Mouse (Mus musculus) ES-E14 (cell line): ENCODE data around the gene Atp13a3. TPM values are rescaled to one million over a fixed set of nuclear protein-coding genes. Genes with fewer than 3 reads are reported as not detected.

Source experiments
- DNase-seq: peaks from one replicate; pipeline ENCODE4 v3.0.0-alpha.2; 2013; ENCODE audit warnings: low read depth, low spot score
- H3K27ac ChIP-seq: 2 replicates; pipeline ENCODE4 v1.5.1; 2012; ENCODE audit warnings: low read depth, mild to moderate bottlenecking, low read length, moderate library complexity, mixed read lengths; ENCODE audit not compliant: poor library complexity, insufficient read depth, severe bottlenecking
- H3K36me3 ChIP-seq: 2 replicates; pipeline ENCODE4 v1.6.1; 2012; ENCODE audit warnings: mild to moderate bottlenecking, low read length, moderate library complexity, mixed read lengths; ENCODE audit not compliant: control insufficient read depth, poor library complexity, insufficient read depth, severe bottlenecking
- H3K4me1 ChIP-seq, 2 experiments: fragments of 150-350 bp in 1 of 2; sonication (generic) in 1 of 2; 2 replicates each; pipeline ENCODE4 v1.6.1; 2012; ENCODE audit warnings: low read length in 2 of 2, mild to moderate bottlenecking in 1 of 2, mixed read lengths in 1 of 2; ENCODE audit not compliant: control insufficient read depth in 2 of 2, insufficient read depth in 2 of 2, poor library complexity in 1 of 2
- H3K4me3 ChIP-seq, 2 experiments: fragments of 150-350 bp in 1 of 2; sonication (generic) in 1 of 2; 2 replicates each; pipeline ENCODE4 v1.5.1; 2012; ENCODE audit warnings: low read length in 2 of 2, low read depth in 1 of 2, mild to moderate bottlenecking in 1 of 2, mixed read lengths in 1 of 2; ENCODE audit not compliant: insufficient read depth in 1 of 2, poor library complexity in 1 of 2, severe bottlenecking in 1 of 2
- H3K9ac ChIP-seq: 2 replicates; pipeline ENCODE4 v1.6.1; 2012; ENCODE audit warnings: low read depth, mild to moderate bottlenecking, low read length, mixed read lengths; ENCODE audit not compliant: poor library complexity, insufficient read depth, severe bottlenecking
- H3K9me3 ChIP-seq: fragments of 150-350 bp; sonication (generic); 2 replicates; pipeline ENCODE4 v1.6.1; 2012; ENCODE audit warnings: low read depth, mild to moderate bottlenecking, low read length; ENCODE audit not compliant: control insufficient read depth, insufficient read depth
- CHD2 ChIP-seq: IDR thresholded peaks from 2 replicates; pipeline ENCODE4 v1.6.1; 2014; ENCODE audit warnings: mild to moderate bottlenecking, low read depth, low read length, inconsistent platforms
- HCFC1 ChIP-seq: IDR thresholded peaks from 2 replicates; pipeline ENCODE4 v1.6.1; 2012; ENCODE audit warnings: low read length, inconsistent platforms, borderline replicate concordance; ENCODE audit not compliant: insufficient read depth
- MAFK ChIP-seq: IDR thresholded peaks from 2 replicates; pipeline ENCODE4 v1.6.1; 2014; ENCODE audit warnings: mild to moderate bottlenecking, low read depth, low read length, inconsistent platforms; ENCODE audit not compliant: insufficient read depth
- ZC3H11A ChIP-seq: IDR thresholded peaks from 2 replicates; pipeline ENCODE4 v1.6.1; 2012; ENCODE audit warnings: low read depth, mild to moderate bottlenecking, inconsistent platforms, low read length, borderline replicate concordance
- ZNF384 ChIP-seq: IDR thresholded peaks from 2 replicates; pipeline ENCODE4 v1.6.1; 2012; ENCODE audit warnings: low read depth, low read length, inconsistent platforms
- in situ Hi-C, 2 experiments: fragments of 600-800 bp; cut with MboI; formaldehyde crosslinking; loops; one replicate each; pipeline ENCODE4 v1.15.1; 2025; ENCODE audit warnings: low sequenced_read_pairs in 2 of 2, inconsistent platforms in 1 of 2; ENCODE audit not compliant: unreplicated experiment in 2 of 2
- total RNA-seq: library from RNA; depleted of rRNA; stranded (reverse); fragments of 300-350 nt; gene quantifications from 2 replicates; pipeline ENCODE4 v1.2.3, GENCODE M21; 2012; rRNA removed

Gene Atp13a3
- total RNA-seq, 1 experiment: 98.9 TPM

- Histone ChIP-seq H3K9me3 (no peaks in the 10 kb centered on the region), H3K36me3 (no peaks in the 10 kb centered on the region), H3K9ac (no peak within 1 kb of the TSS), H3K27ac (no peak within 1 kb of the TSS), H3K4me3 (no peak within 1 kb of the TSS), H3K4me1 (no peaks in the 10 kb centered on the region)
- in situ Hi-C loops: no loop called here
- DNase-seq: no peak
- TF ChIP-seq ZNF384 (no peak), MAFK (no peak), ZC3H11A (no peak), CHD2 (no peak), HCFC1 (no peak)
Measured at GRCm38 (mm10) chr16:30267359-30267758, 138.4 kb downstream of the Atp13a3 start, which contains the start of gene Cpn2. Gene Cpn2, minus strand, starts transcription at chr16:30267499.

- H3K9ac ChIP-seq: no peak overlapping the region
- DNase-seq: no peak
- no peak overlapping the region for H3K27ac ChIP-seq
- H3K9me3 ChIP-seq: no peaks in the 10 kb centered on the region
- TF ChIP-seq HCFC1: no peak
- TF ChIP-seq ZC3H11A: no peak
- no peak for TF ChIP-seq ZNF384
- no peak for TF ChIP-seq MAFK
- TF ChIP-seq CHD2: no peak
- H3K4me1 ChIP-seq: no peaks in the 10 kb centered on the region
- H3K4me3 ChIP-seq: no peak overlapping the region
- in situ Hi-C loops: no loop called here
- no peaks in the 10 kb centered on the region for H3K36me3 ChIP-seq
Measured at GRCm38 (mm10) chr16:30266561-30266960, 139.2 kb downstream of the Atp13a3 start.

DNA sequence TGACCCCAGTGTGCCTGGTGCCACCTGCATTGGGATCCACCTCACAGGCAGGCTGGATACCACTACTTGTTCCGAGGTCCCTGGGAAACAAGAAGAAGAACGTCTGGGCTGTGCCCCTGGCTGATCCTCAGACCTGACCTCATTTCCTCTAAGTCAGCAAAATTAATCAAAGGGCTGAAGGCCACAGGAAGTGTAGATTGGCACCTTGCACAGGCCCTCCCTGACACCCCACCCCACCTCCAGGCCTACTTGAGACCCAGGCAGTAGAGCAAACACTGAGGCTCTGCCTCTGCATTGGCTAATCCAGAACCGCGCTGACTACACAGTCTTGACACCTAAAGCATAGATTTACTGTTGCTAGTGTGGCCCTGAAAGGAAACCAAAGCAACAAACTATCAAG, 140.2 kb downstream of the Atp13a3 start:
- TF ChIP-seq HCFC1 (no peak), CHD2 (no peak), ZNF384 (no peak), ZC3H11A (no peak), MAFK (no peak)
- Histone ChIP-seq H3K27ac (no peak overlapping the region), H3K9ac (no peak overlapping the region), H3K4me1 (no peaks in the 10 kb centered on the region), H3K9me3 (no peaks in the 10 kb centered on the region), H3K4me3 (no peak overlapping the region), H3K36me3 (no peaks in the 10 kb centered on the region)
- in situ Hi-C loops: no loop called here
- no peak for DNase-seq

DNA sequence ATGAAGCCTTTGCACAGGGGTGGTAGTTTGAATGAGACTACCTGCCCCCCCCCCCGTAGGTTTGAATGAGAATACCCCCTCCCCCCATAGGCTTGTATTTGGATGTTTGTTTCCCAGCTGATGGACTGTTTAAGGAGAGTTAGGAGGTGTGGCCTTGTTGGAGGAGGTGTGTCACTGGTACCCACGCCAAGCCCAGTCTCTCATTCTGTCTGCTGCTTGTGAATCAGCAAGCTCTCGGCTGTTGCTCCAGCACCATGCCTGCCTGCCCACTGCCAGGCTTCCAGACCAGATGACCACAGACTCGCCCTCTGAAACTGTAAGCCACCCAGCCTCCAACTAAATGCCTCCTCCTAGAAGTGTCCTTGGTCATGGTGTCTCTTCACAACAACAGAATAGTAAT, 142.6 kb downstream of the Atp13a3 start:
- in situ Hi-C loops: no loop called here
- H3K4me3 ChIP-seq: no peak overlapping the region
- no peaks in the 10 kb centered on the region for H3K36me3 ChIP-seq
- H3K9me3 ChIP-seq: no peaks in the 10 kb centered on the region
- H3K9ac ChIP-seq: no peak overlapping the region
- TF ChIP-seq ZNF384: no peak
- TF ChIP-seq MAFK: no peak
- TF ChIP-seq CHD2: no peak
- TF ChIP-seq ZC3H11A: no peak
- TF ChIP-seq HCFC1: no peak
- no peak overlapping the region for H3K27ac ChIP-seq
- H3K4me1 ChIP-seq: no peaks in the 10 kb centered on the region
- no peak for DNase-seq

- H3K4me1 ChIP-seq: no peaks in the 10 kb centered on the region
- H3K27ac ChIP-seq: no peak overlapping the region
- peak; percentile 65 for DNase-seq
- H3K36me3 ChIP-seq: no peaks in the 10 kb centered on the region
- H3K9ac ChIP-seq: no peak overlapping the region
- in situ Hi-C loops: no loop called here
- TF ChIP-seq ZC3H11A (0 out of 2 replicates have a peak, but pooled peaks have one; percentile 32), MAFK (no peak), ZNF384 (no peak)
- H3K4me3 ChIP-seq: no peak overlapping the region
- H3K9me3 ChIP-seq: no peaks in the 10 kb centered on the region
Measured at GRCm38 (mm10) chr16:30262664-30263063, 143.1 kb downstream of the Atp13a3 start.

Other genes starting within 250 kb of the Atp13a3 start
- not detected in 2 replicates for gene Cpn2, start 138.5 kb downstream of the Atp13a3 start, total RNA-seq
- 1.8 TPM in 2 replicates for gene Lrrc15, start 122.7 kb downstream of the Atp13a3 start, total RNA-seq
- 0.31 and 0.48 TPM in 2 replicates for gene Gp5, start 95.2 kb downstream of the Atp13a3 start, total RNA-seq
- 4.2 and 9.2 TPM in 2 replicates for gene Tmem44, start 144.9 kb upstream of the Atp13a3 start, total RNA-seq
- gene Lsg1, start 181.6 kb upstream of the Atp13a3 start, total RNA-seq: 78.0 and 87.2 TPM in 2 replicates
- 20.1 and 22.2 TPM in 2 replicates for gene Fam43a, start 193.7 kb upstream of the Atp13a3 start, total RNA-seq